Mouse (Mus musculus) midbrain, embryonic 11.5 days (tissue): Measurements from ENCODE around the gene Gli2. TPM values are rescaled to one million over a fixed set of nuclear protein-coding genes. Genes with fewer than 3 reads are reported as not detected.
A peak's percentile ranks its signal among the peaks of the same experiment; 100 is the strongest.

Source experiments
- ATAC-seq: fragments of 200-750 bp; cut with Nextera tagmentation; 2 replicates; pipeline ENCODE4 v1.8.0; 2017; ENCODE audit warnings: moderate TSS enrichment, moderate library complexity; ENCODE audit not compliant: low FRiP score
- DNase-seq: peaks from one replicate; pipeline ENCODE4 v3.0.0; 2015; ENCODE audit warnings: low spot score; ENCODE audit errors: missing footprints
- H3K27ac ChIP-seq: fragments of 300-500 bp; sonication (generic); 2 replicates; pipeline ENCODE4 v1.5.1; 2014; ENCODE audit warnings: low read depth, low read length
- H3K27me3 ChIP-seq: fragments of 300-500 bp; sonication (generic); 2 replicates; pipeline ENCODE4 v1.6.1; 2014; ENCODE audit warnings: mild to moderate bottlenecking, low read length, moderate library complexity, mixed read lengths; ENCODE audit not compliant: control insufficient read depth, insufficient read depth
- H3K36me3 ChIP-seq: fragments of 300-500 bp; sonication (generic); 2 replicates; pipeline ENCODE4 v1.6.1; 2014; ENCODE audit warnings: mild to moderate bottlenecking, low read length, moderate library complexity, mixed read lengths; ENCODE audit not compliant: control insufficient read depth, insufficient read depth
- H3K4me1 ChIP-seq: fragments of 300-500 bp; sonication (generic); 2 replicates; pipeline ENCODE4 v1.6.1; 2014; ENCODE audit warnings: low read length; ENCODE audit not compliant: control insufficient read depth, insufficient read depth
- H3K4me2 ChIP-seq: fragments of 300-500 bp; sonication (generic); 2 replicates; pipeline ENCODE4 v1.6.1; 2014; ENCODE audit warnings: mild to moderate bottlenecking, moderate library complexity
- H3K4me3 ChIP-seq: fragments of 300-500 bp; sonication (generic); 2 replicates; pipeline ENCODE4 v1.5.1; 2014; ENCODE audit warnings: low read depth, low read length
- H3K9ac ChIP-seq: fragments of 300-500 bp; sonication (generic); 2 replicates; pipeline ENCODE4 v1.6.1; 2014; ENCODE audit warnings: low read length
- H3K9me3 ChIP-seq: fragments of 300-500 bp; sonication (generic); 2 replicates; pipeline ENCODE4 v1.6.1; 2016; ENCODE audit warnings: low read length; ENCODE audit not compliant: control insufficient read depth
- WGBS: fragments of 180-500 bp; shearing (Covaris S2); extraction: QIAGEN DNeasy Blood & Tissue Kit; methylation state at CpG from one replicate; pipeline ENCODE4 v1.1.7; 2014; 5-methylcytosine and 5-hydroxymethylcytosine counted together
- polyA plus RNA-seq: library from polyadenylated mRNA; unstranded; fragments of >200 nt; fragmentation: Nextera tagmentation; extraction: Ambion mirVana; gene quantifications from 2 replicates; pipeline ENCODE4 v1.2.1, GENCODE M21; 2014

The Gli2 gene
- polyA plus RNA-seq, 1 experiment from 2014 or later, result 9.0 TPM

DNA sequence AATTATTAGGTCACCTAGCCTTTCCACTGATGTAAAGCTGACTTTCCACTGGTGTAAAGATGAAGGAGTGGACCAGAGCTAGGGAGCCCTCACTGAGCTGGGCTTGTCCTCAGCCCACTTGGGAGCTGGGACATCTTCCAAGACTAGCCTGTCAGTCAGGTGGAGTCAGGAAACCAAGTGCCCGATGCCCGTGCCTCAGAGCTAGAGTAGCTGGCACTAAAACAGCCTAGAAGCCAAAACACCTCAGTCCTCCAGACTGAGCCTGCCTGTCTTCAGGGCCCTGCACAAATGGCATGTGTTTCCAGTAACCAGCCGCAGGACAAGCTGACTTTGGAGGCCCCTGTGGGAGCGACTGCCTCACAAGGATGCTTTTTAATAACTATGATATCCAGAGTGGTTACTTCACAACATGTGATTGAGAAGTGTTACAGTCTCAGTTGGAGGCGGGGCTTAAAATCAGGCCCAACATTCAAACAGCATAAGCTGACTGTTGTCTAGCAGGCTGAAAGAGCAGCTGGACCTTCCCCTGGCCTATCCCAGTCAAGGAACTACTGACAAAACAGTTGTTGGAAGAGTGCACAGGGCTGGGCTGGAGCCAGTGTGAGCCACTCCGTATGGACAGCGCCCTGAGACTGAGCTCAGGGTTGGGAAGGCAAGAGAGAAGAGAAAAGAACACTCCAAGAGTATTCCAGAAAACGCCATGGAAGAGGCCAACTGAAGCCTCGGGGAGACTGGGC is 158.2 kb downstream of the Gli2 start:
- no peak overlapping the region for H3K4me2 ChIP-seq
- H3K9ac ChIP-seq, result no peak overlapping the region
- H3K27ac ChIP-seq, result no peak overlapping the region
- no peak overlapping the region for H3K4me3 ChIP-seq
- ATAC-seq, result no peak
- no peaks in the 10 kb centered on the region for H3K36me3 ChIP-seq
- no peaks in the 10 kb centered on the region for H3K4me1 ChIP-seq
- no peaks in the 10 kb centered on the region for H3K9me3 ChIP-seq
- no peak for DNase-seq
- no peaks in the 10 kb centered on the region; the same call in 1 of the 2 replicates for H3K27me3 ChIP-seq
- 86% methylated on average over 9 of the region's 9 CpGs for WGBS

DNA sequence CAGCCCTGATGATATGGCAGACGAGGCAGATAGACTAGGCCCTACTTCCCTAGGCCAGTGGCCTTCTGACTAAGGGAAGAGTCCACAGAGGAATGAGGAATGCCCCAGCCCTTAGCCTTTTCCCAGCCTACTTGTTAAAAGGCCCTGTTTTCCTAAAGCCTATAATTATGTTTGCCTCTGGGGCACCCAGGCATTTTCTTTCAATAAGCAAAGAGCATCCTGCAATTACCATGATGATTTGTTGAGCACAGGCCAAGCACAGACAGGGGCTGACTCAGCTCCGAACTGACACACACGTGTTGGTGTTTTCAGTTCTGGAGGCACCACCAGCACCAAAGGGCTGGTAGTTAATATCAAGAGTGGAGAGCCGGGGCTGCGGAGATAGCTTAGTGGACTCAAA is 162.0 kb downstream of the Gli2 start:
- 80% methylated on average over 5 of the region's 5 CpGs for WGBS
- DNase-seq, result peak; percentile 83
- Histone ChIP-seq H3K9ac (no peak overlapping the region), H3K4me3 (no peak overlapping the region), H3K27ac (no peak overlapping the region), H3K4me1 (0 out of 2 replicates have a peak, but pooled peaks cover 3% of the 10 kb centered on the region), H3K9me3 (no peaks in the 10 kb centered on the region), H3K4me2 (no peak overlapping the region), H3K36me3 (no peaks in the 10 kb centered on the region), H3K27me3 (no peaks in the 10 kb centered on the region; the same call in 1 of the 2 replicates)
- no peak for ATAC-seq

DNA sequence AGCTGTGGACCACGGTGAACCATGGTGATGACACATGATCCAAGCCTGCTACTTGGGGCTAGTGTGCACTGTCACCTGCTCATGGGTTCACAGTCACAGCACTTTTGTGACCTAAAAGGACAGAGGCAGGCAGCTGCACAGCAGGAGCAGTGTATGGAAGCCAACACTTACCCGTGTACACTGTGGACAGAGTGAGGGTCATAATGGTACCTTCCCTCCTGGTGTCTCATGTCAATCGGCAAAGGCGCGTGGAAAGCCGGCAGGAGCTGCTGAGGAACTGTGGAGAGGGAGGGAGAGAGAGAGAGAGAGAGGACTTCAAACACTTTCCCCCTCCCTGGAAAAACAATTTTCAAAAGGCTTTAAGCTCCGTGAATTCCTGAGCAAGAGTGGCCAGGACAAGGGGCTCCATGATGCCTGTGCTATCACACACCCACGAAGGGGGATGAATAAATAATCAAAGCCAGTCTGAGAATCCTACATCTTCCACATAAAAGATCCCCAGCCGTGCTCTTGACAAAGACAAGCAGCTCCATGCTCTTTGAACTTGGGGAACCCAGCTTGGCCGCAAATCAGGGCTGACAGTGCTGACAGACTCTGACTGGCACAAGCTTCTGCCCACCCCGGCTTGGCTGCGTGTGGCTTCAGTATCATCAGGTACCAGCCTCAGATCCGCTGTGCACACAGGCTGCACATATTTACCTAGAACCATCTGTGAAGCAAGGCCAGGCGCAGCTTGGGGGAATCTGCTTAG is 163.1 kb downstream of the Gli2 start:
- H3K27ac ChIP-seq, result no peak overlapping the region
- H3K4me3 ChIP-seq, result no peak overlapping the region
- no peak overlapping the region for H3K9ac ChIP-seq
- H3K36me3 ChIP-seq, result no peaks in the 10 kb centered on the region
- DNase-seq (peak; percentile 88), ATAC-seq (peak; percentile 57)
- H3K4me1 ChIP-seq, result 0 out of 2 replicates have a peak, but pooled peaks cover 3% of the 10 kb centered on the region
- no peak overlapping the region for H3K4me2 ChIP-seq
- no peaks in the 10 kb centered on the region for H3K9me3 ChIP-seq
- WGBS, result 38% methylated on average over 14 of the region's 14 CpGs
- H3K27me3 ChIP-seq, result no peaks in the 10 kb centered on the region; the same call in 1 of the 2 replicates

DNA sequence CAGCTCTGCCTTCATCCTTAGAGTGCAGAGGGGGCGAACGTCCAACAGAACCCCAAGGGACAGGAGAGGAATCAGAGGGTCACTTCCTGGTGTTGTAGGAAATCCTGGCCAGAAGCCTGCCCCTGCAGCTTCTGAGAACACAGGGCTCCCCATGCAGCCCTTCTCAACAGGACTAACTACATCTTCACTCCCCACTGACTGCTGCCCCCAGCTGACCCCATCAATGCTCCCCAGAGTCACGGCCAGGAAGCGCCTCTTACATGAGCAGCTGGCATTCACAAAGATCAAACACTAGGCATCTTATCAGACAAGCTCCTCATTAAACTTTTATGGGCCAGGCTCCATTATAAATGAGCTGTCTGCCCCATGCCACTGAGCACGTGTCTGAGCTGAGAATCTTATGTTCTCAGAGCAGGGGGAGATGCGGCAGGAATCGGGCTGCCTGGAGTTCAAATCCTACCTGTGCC is 172.6 kb downstream of the Gli2 start:
- WGBS, result 67% methylated on average over 7 of the region's 7 CpGs
- Histone ChIP-seq H3K9me3 (no peaks in the 10 kb centered on the region), H3K27ac (no peak overlapping the region), H3K4me3 (no peak overlapping the region), H3K27me3 (no peaks in the 10 kb centered on the region), H3K4me1 (no peaks in the 10 kb centered on the region), H3K4me2 (no peak overlapping the region), H3K36me3 (no peaks in the 10 kb centered on the region), H3K9ac (no peak overlapping the region)
- peak; percentile 62; the same call in 1 of the 2 replicates for ATAC-seq
- no peak for DNase-seq

DNA sequence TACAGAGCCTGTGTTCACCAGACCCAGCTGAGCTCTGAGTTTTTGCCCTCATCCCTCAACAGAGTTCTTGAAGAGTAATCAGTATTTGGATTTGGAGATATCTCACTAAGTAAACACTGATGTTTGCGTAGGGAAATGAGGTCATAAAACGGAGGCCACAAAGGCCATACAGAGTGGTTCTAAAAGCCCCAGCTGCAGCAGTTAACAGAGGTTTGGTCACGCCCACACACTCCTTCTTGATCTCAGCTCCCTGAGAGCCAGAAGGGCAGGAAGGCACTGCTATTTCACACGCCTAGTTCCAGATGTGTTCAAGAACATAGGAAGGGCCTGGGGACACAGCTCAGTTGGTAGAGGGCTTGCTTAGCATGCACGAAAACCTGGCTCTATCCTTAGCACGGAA is 175.1 kb downstream of the Gli2 start:
- H3K4me2 ChIP-seq, result no peak overlapping the region
- no peaks in the 10 kb centered on the region for H3K9me3 ChIP-seq
- H3K36me3 ChIP-seq, result no peaks in the 10 kb centered on the region
- H3K9ac ChIP-seq, result no peak overlapping the region
- WGBS, result 79% methylated on average over 6 of the region's 6 CpGs
- no peaks in the 10 kb centered on the region for H3K4me1 ChIP-seq
- H3K27ac ChIP-seq, result no peak overlapping the region
- H3K4me3 ChIP-seq, result no peak overlapping the region
- H3K27me3 ChIP-seq, result no peaks in the 10 kb centered on the region
- DNase-seq (no peak), ATAC-seq (no peak)

DNA sequence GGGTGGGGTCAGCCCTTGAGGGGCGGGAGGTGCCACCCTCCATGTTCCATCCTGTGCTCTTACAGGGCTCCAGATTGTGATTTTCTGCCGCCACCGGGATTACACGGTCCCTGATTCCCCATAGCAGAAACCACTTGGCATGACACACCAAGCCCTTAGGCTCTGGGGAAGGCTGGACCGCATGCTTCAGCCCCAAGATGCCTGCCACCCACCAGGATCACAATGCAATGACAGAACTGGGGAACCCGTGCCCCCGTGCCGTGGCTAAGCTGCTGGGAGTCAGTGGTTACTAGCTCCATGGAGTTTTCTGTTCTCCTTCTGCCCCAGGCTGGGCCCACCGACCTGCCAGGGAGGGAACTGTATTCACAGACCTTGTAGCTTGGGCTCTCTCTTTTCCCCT is 178.2 kb downstream of the Gli2 start:
- Histone ChIP-seq H3K36me3 (peaks cover 1% of the 10 kb centered on the region; the same call in 1 of the 2 replicates), H3K27me3 (no peaks in the 10 kb centered on the region), H3K9me3 (no peaks in the 10 kb centered on the region), H3K4me2 (no peak overlapping the region), H3K4me3 (no peak overlapping the region), H3K9ac (no peak overlapping the region), H3K4me1 (no peaks in the 10 kb centered on the region), H3K27ac (no peak overlapping the region)
- ATAC-seq (no peak), DNase-seq (no peak)
- WGBS, result 90% methylated on average over 9 of the region's 9 CpGs

DNA sequence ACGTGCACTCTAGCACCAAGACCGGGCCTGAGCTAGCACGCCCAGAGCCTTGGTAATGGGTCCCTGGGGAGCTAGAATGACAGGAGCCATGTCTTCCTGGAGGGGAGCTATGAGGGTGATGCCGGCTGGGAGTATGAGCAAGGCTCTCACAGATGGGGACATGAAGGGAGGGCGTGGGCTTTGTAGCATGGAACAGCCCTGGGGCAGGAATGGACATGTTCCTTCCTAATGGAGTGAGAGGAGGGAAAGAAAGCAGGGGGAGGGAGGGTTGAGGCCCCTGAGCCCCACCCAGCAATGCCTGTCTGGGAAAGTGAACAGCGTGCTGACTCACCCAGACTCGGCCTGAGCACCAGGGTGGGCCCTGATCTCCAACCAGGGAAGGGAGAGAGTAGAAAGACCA is 179.9 kb downstream of the Gli2 start:
- DNase-seq (no peak), ATAC-seq (0 out of 2 replicates have a peak, but pooled peaks have one; percentile 38)
- Histone ChIP-seq H3K9ac (no peak overlapping the region), H3K4me1 (no peaks in the 10 kb centered on the region), H3K27ac (no peak overlapping the region), H3K4me3 (no peak overlapping the region), H3K36me3 (peaks cover 3% of the 10 kb centered on the region; the same call in 1 of the 2 replicates), H3K9me3 (no peaks in the 10 kb centered on the region), H3K4me2 (no peak overlapping the region), H3K27me3 (no peaks in the 10 kb centered on the region)
- WGBS, result 94% methylated on average over 7 of the region's 7 CpGs

DNA sequence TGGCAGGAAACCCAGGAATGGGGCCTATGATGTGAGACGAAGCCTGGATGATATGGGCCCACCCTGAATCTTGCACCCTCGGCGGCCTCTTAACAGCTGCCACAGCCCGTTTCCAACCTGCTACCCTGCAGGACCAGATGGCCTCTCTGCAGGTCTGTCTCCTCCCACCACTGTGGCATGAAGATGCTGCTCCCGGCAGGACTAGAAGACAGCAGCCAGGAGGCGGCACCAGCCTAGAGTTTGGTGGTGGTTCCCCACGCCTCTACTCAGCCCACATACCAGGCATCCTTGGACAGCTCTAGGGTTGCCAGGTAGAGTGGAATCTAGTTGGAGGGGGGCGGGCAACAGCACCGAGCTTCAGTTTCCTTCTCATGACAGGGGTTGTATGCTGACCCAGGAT is 188.7 kb downstream of the Gli2 start:
- ATAC-seq (no peak), DNase-seq (no peak)
- H3K4me1 ChIP-seq, result no peaks in the 10 kb centered on the region
- no peak overlapping the region for H3K27ac ChIP-seq
- H3K36me3 ChIP-seq, result peaks cover 8% of the 10 kb centered on the region; the same call in 1 of the 2 replicates
- no peaks in the 10 kb centered on the region for H3K9me3 ChIP-seq
- H3K9ac ChIP-seq, result no peak overlapping the region
- H3K4me3 ChIP-seq, result no peak overlapping the region
- no peaks in the 10 kb centered on the region for H3K27me3 ChIP-seq
- no peak overlapping the region for H3K4me2 ChIP-seq
- 85% methylated on average over 9 of the region's 9 CpGs for WGBS

DNA sequence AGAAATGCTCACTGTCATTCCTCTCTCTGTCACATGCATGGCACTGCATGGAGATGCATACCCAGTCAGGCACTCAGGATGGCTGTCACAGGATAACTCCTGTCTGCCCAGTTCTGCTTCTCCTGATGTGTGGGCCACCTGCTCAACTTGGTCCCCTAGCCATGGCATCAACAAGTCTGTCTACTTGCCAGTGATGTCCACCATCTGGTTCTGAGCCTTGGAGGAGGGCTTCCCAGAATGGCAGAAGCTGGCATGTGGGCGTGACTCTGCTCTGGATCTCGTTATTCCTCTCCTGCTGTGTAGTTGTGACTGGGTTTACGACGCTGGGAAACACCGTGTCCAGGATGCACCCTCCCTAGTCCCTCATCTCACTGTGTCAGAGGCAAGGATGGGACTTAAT is 189.4 kb downstream of the Gli2 start:
- no peak overlapping the region for H3K4me2 ChIP-seq
- no peaks in the 10 kb centered on the region for H3K9me3 ChIP-seq
- H3K4me1 ChIP-seq, result no peaks in the 10 kb centered on the region
- WGBS, result 82% methylated on average over 5 of the region's 5 CpGs
- DNase-seq (no peak), ATAC-seq (no peak)
- no peaks in the 10 kb centered on the region for H3K27me3 ChIP-seq
- H3K4me3 ChIP-seq, result no peak overlapping the region
- H3K27ac ChIP-seq, result no peak overlapping the region
- peaks cover 8% of the 10 kb centered on the region; the same call in 1 of the 2 replicates for H3K36me3 ChIP-seq
- H3K9ac ChIP-seq, result no peak overlapping the region
